Mouse (Mus musculus) forebrain, postnatal 0 days (tissue): Measurements from ENCODE around the gene Smyd3. TPM values are rescaled to one million over a fixed set of nuclear protein-coding genes. Genes with fewer than 3 reads are reported as not detected.
A peak's percentile ranks its signal among the peaks of the same experiment; 100 is the strongest.

Experiments
- ATAC-seq: fragments of 200-750 bp; cut with Nextera tagmentation; 2 replicates; pipeline ENCODE4 v1.8.0; 2017; ENCODE audit warnings: mild to moderate bottlenecking, moderate library complexity
- DNase-seq: peaks from one replicate; pipeline ENCODE4 v3.0.0-alpha.2; 2015
- H3K27ac ChIP-seq: fragments of 300-500 bp; sonication (generic); 2 replicates; pipeline ENCODE4 v1.5.1; 2014; ENCODE audit warnings: low read depth, mild to moderate bottlenecking, antibody characterized with exemption, low read length, moderate library complexity, mixed read lengths
- H3K27me3 ChIP-seq: fragments of 300-500 bp; sonication (generic); 2 replicates; pipeline ENCODE4 v1.6.1; 2014; ENCODE audit warnings: mild to moderate bottlenecking, low read length, mixed read lengths; ENCODE audit not compliant: insufficient read depth
- H3K36me3 ChIP-seq: fragments of 300-500 bp; sonication (generic); 2 replicates; pipeline ENCODE4 v1.6.1; 2014; ENCODE audit warnings: mild to moderate bottlenecking, moderate library complexity; ENCODE audit not compliant: insufficient read depth
- H3K4me1 ChIP-seq: fragments of 300-500 bp; sonication (generic); 2 replicates; pipeline ENCODE4 v1.6.1; 2014; ENCODE audit warnings: antibody characterized with exemption; ENCODE audit not compliant: insufficient read depth
- H3K4me2 ChIP-seq: fragments of 300-500 bp; sonication (generic); 2 replicates; pipeline ENCODE4 v1.6.1; 2014; ENCODE audit warnings: low read depth, mild to moderate bottlenecking, moderate library complexity
- H3K4me3 ChIP-seq: fragments of 300-500 bp; sonication (generic); 2 replicates; pipeline ENCODE4 v1.5.1; 2014; ENCODE audit warnings: low read depth, low read length, mixed read lengths
- H3K9ac ChIP-seq: fragments of 300-500 bp; sonication (generic); 2 replicates; pipeline ENCODE4 v1.6.1; 2014; ENCODE audit warnings: mild to moderate bottlenecking
- H3K9me3 ChIP-seq: fragments of 300-500 bp; sonication (generic); 2 replicates; pipeline ENCODE4 v1.6.1; 2016; ENCODE audit warnings: low read length
- CTCF ChIP-seq: sonication (generic); IDR thresholded peaks from 2 replicates; pipeline ENCODE4 v1.5.1; 2016; ENCODE audit warnings: antibody characterized with exemption, control low read depth, low read depth
- WGBS: fragments of 180-500 bp; shearing (Covaris S2); extraction: QIAGEN DNeasy Blood & Tissue Kit; methylation state at CpG from one replicate; pipeline ENCODE4 v1.1.7; 2014; 5-methylcytosine and 5-hydroxymethylcytosine counted together
- polyA plus RNA-seq: library from polyadenylated mRNA; unstranded; fragments of >200 nt; fragmentation: Nextera tagmentation; extraction: Ambion mirVana; gene quantifications from 2 replicates; pipeline ENCODE4 v1.2.1, GENCODE M21; 2015
- total RNA-seq: library from RNA; depleted of rRNA; stranded (reverse); fragments of >200 nt; gene quantifications from 2 replicates; pipeline ENCODE4 v1.2.3, GENCODE M21; 2014; rRNA removed

Gene Smyd3
- total RNA-seq (18.2 and 19.0 TPM in 2 replicates), polyA plus RNA-seq (26.8 and 27.6 TPM in 2 replicates)

GRCm38 (mm10) chr1:179517713-179518465, at the start of gene Smyd3:
Gene Smyd3 (minus strand): TSS chr1:179518041.
- ATAC-seq = peak; percentile 96
- H3K4me3 ChIP-seq = peak within 1 kb of the TSS; percentile 62
- no peaks in the 10 kb centered on the region for H3K4me1 ChIP-seq
- H3K36me3 ChIP-seq = no peaks in the 10 kb centered on the region
- peak; percentile 86 for TF ChIP-seq CTCF
- H3K9ac ChIP-seq = peak within 1 kb of the TSS; percentile 58
- H3K27ac ChIP-seq = no peak within 1 kb of the TSS
- no peaks in the 10 kb centered on the region for H3K9me3 ChIP-seq
- 6% methylated on average over 39 of the region's 39 CpGs for WGBS
- H3K27me3 ChIP-seq = no peaks in the 10 kb centered on the region
- DNase-seq = peak; percentile 94
- peak within 1 kb of the TSS; percentile 97 for H3K4me2 ChIP-seq

- H3K27ac ChIP-seq = no peak overlapping the region
- TF ChIP-seq CTCF = no peak
- WGBS = 63% methylated on average over 7 of the region's 7 CpGs
Measured at GRCm38 (mm10) chr1:179567558-179567957, 49.7 kb upstream of the Smyd3 start.

GRCm38 (mm10) chr1:179563926-179564325, 46.1 kb upstream of the Smyd3 start:
- Histone ChIP-seq H3K4me3 (no peak overlapping the region), H3K9ac (no peak overlapping the region), H3K27me3 (no peaks in the 10 kb centered on the region), H3K27ac (no peak overlapping the region), H3K4me1 (no peaks in the 10 kb centered on the region), H3K4me2 (no peak overlapping the region), H3K9me3 (no peaks in the 10 kb centered on the region), H3K36me3 (no peaks in the 10 kb centered on the region)
- DNase-seq = no peak
- 85% methylated on average over 5 of the region's 5 CpGs for WGBS
- no peak for ATAC-seq
- no peak for TF ChIP-seq CTCF

More at GRCm38 (mm10) chr1:179567558-179567957, 49.7 kb upstream of the Smyd3 start:
- H3K4me1 ChIP-seq = no peaks in the 10 kb centered on the region
- H3K9me3 ChIP-seq = no peaks in the 10 kb centered on the region
- H3K4me3 ChIP-seq = no peak overlapping the region
- DNase-seq (no peak), ATAC-seq (no peak)
- H3K4me2 ChIP-seq = no peak overlapping the region
- H3K36me3 ChIP-seq = no peaks in the 10 kb centered on the region
- no peaks in the 10 kb centered on the region for H3K27me3 ChIP-seq
- no peak overlapping the region for H3K9ac ChIP-seq

GRCm38 (mm10) chr1:179563211-179563610, 45.4 kb upstream of the Smyd3 start:
- Histone ChIP-seq H3K9me3 (no peaks in the 10 kb centered on the region), H3K27me3 (no peaks in the 10 kb centered on the region), H3K4me3 (no peak overlapping the region), H3K36me3 (no peaks in the 10 kb centered on the region), H3K4me1 (no peaks in the 10 kb centered on the region), H3K27ac (no peak overlapping the region), H3K9ac (no peak overlapping the region), H3K4me2 (no peak overlapping the region)
- no peak for DNase-seq
- no peak for ATAC-seq
- TF ChIP-seq CTCF = no peak
- 84% methylated on average over 4 of the region's 4 CpGs for WGBS

- Histone ChIP-seq H3K36me3 (no peaks in the 10 kb centered on the region), H3K9ac (no peak overlapping the region), H3K4me3 (no peak overlapping the region), H3K27ac (no peak overlapping the region), H3K27me3 (no peaks in the 10 kb centered on the region), H3K9me3 (no peaks in the 10 kb centered on the region), H3K4me2 (no peak overlapping the region), H3K4me1 (no peaks in the 10 kb centered on the region)
- TF ChIP-seq CTCF = no peak
- ATAC-seq = no peak
- 88% methylated on average over 6 of the region's 6 CpGs for WGBS
- DNase-seq = no peak
Measured at GRCm38 (mm10) chr1:179560845-179561430, 43.1 kb upstream of the Smyd3 start.

GRCm38 (mm10) chr1:179559446-179560194, 41.8 kb upstream of the Smyd3 start:
- TF ChIP-seq CTCF = no peak
- Histone ChIP-seq H3K4me2 (no peak overlapping the region), H3K27me3 (no peaks in the 10 kb centered on the region), H3K9ac (no peak overlapping the region), H3K36me3 (no peaks in the 10 kb centered on the region), H3K9me3 (no peaks in the 10 kb centered on the region), H3K27ac (no peak overlapping the region), H3K4me1 (no peaks in the 10 kb centered on the region), H3K4me3 (no peak overlapping the region)
- DNase-seq = no peak
- no peak for ATAC-seq
- 70% methylated on average over 11 of the region's 11 CpGs for WGBS
